8 mouse cellular contexts compared by ENCODE assay signal in genomic region chrX:94367248-94367647, GRCm38 (mm10). TPM values are rescaled to one million over a fixed set of nuclear protein-coding genes. Genes with fewer than 3 reads are reported as not detected.
DNase-seq lines count a peak whose midpoint lies in the region; ATAC-seq and TF ChIP-seq lines count a peak whose summit lies in the region.

No protein-coding gene starts in this region.

- peaks cover 19% of the 10 kb centered on the region for H3K79me3 ChIP-seq in C2C12 (ENCODE audit: low read depth)

- no peaks in the 10 kb centered on the region for H3K9me3 ChIP-seq in embryonic facial prominence, embryonic 13.5 days
- no peaks in the 10 kb centered on the region for H3K9me3 ChIP-seq in hindbrain, embryonic 13.5 days
- H3K9me3 ChIP-seq in liver, embryonic 15.5 days (replicated peaks): no peaks in the 10 kb centered on the region
- no peaks in the 10 kb centered on the region for H3K9me3 ChIP-seq in stomach, embryonic 15.5 days

- H3ac ChIP-seq in C2C12 (ENCODE audit: control insufficient read depth, insufficient read length, low read depth): peak overlapping the region; percentile 59

- peaks cover 5% of the 10 kb centered on the region for H3K27me3 ChIP-seq in C2C12 (ENCODE audit: control insufficient read depth, insufficient read depth, insufficient read length)
- H3K27me3 ChIP-seq in embryonic facial prominence, embryonic 13.5 days: peaks cover 74% of the 10 kb centered on the region
- peaks cover 74% of the 10 kb centered on the region for H3K27me3 ChIP-seq in hindbrain, embryonic 13.5 days
- peaks cover 47% of the 10 kb centered on the region for H3K27me3 ChIP-seq in liver, embryonic 15.5 days
- peaks cover 20% of the 10 kb centered on the region for H3K27me3 ChIP-seq in stomach, embryonic 15.5 days (replicated peaks)

- peaks cover 38% of the 10 kb centered on the region for H3K79me2 ChIP-seq in C2C12 (ENCODE audit: control insufficient read depth, insufficient read depth)

- peak; percentile 39; the same call in 1 of the 2 replicates for ATAC-seq in embryonic facial prominence, embryonic 13.5 days (ENCODE audit: insufficient number of reproducible peaks, insufficient read depth, low FRiP score, low TSS enrichment, low read depth)
- no peak; the same call in 1 of the 2 replicates for ATAC-seq in hindbrain, embryonic 13.5 days (ENCODE audit: low FRiP score)
- ATAC-seq in liver, embryonic 15.5 days (ENCODE audit: insufficient read depth): no peak
- ATAC-seq in stomach, embryonic 15.5 days (ENCODE audit: insufficient read depth, low FRiP score, low read depth): no peak

- H3K4me2 ChIP-seq in embryonic facial prominence, embryonic 13.5 days: peak overlapping the region; percentile 50
- H3K4me2 ChIP-seq in hindbrain, embryonic 13.5 days: peak overlapping the region; percentile 45
- H3K4me2 ChIP-seq in liver, embryonic 15.5 days: peak overlapping the region; percentile 67
- peak overlapping the region; percentile 42 for H3K4me2 ChIP-seq in stomach, embryonic 15.5 days

- peak; percentile 42 for DNase-seq in gastrocnemius, adult 18-20 months (ENCODE audit: low spot score)
- no peak for DNase-seq in gastrocnemius, postnatal 4 days (ENCODE audit: low spot score in 2 of 2)
- DNase-seq in layer of hippocampus, postnatal 25 days (ENCODE audit: extremely low spot score in 1 of 2, low spot score in 1 of 2): no peak

- no peaks in the 10 kb centered on the region for H3K36me3 ChIP-seq in C2C12 (ENCODE audit: control insufficient read depth, insufficient read depth)
- no peaks in the 10 kb centered on the region for H3K36me3 ChIP-seq in embryonic facial prominence, embryonic 13.5 days
- no peaks in the 10 kb centered on the region for H3K36me3 ChIP-seq in hindbrain, embryonic 13.5 days
- H3K36me3 ChIP-seq in liver, embryonic 15.5 days (replicated peaks): no peaks in the 10 kb centered on the region
- no peaks in the 10 kb centered on the region for H3K36me3 ChIP-seq in stomach, embryonic 15.5 days

- TF ChIP-seq CTCF in C2C12 (IDR thresholded peaks at IDR 0.05; ENCODE audit: control insufficient read depth, insufficient read depth, insufficient read length): no peak

- H3K4me3 ChIP-seq in C2C12 (ENCODE audit: insufficient read depth, poor library complexity, severe bottlenecking): peak overlapping the region; percentile 78
- peak overlapping the region; percentile 58 for H3K4me3 ChIP-seq in embryonic facial prominence, embryonic 13.5 days
- peak overlapping the region; percentile 57 for H3K4me3 ChIP-seq in hindbrain, embryonic 13.5 days
- H3K4me3 ChIP-seq in liver, embryonic 15.5 days (replicated peaks): peak overlapping the region; percentile 72
- H3K4me3 ChIP-seq in stomach, embryonic 15.5 days (replicated peaks): peak overlapping the region; percentile 54

- 27% methylated on average over 17 of the region's 17 CpGs for WGBS in embryonic facial prominence, embryonic 13.5 days
- WGBS in hindbrain, embryonic 13.5 days: 21% methylated on average over 17 of the region's 17 CpGs
- WGBS in liver, embryonic 15.5 days (ENCODE audit: insufficient replicate concordance): 15% methylated on average over 15 of the region's 17 CpGs
- WGBS in stomach, embryonic 15.5 days: 22% methylated on average over 16 of the region's 17 CpGs

- H3K4me1 ChIP-seq in embryonic facial prominence, embryonic 13.5 days: no peaks in the 10 kb centered on the region
- H3K4me1 ChIP-seq in hindbrain, embryonic 13.5 days (replicated peaks): peaks cover 7% of the 10 kb centered on the region; the same call in 1 of the 2 replicates
- H3K4me1 ChIP-seq in liver, embryonic 15.5 days (replicated peaks): peaks cover 16% of the 10 kb centered on the region
- no peaks in the 10 kb centered on the region for H3K4me1 ChIP-seq in stomach, embryonic 15.5 days

- peak overlapping the region; percentile 48; the same call in 1 of the 2 replicates for H3K27ac ChIP-seq in embryonic facial prominence, embryonic 13.5 days
- H3K27ac ChIP-seq in hindbrain, embryonic 13.5 days: peak overlapping the region; percentile 74
- peak overlapping the region; percentile 51; the same call in 1 of the 2 replicates for H3K27ac ChIP-seq in liver, embryonic 15.5 days (replicated peaks)
- peak overlapping the region; percentile 45 for H3K27ac ChIP-seq in stomach, embryonic 15.5 days

- peak overlapping the region; percentile 69 for H3K9ac ChIP-seq in embryonic facial prominence, embryonic 13.5 days
- H3K9ac ChIP-seq in hindbrain, embryonic 13.5 days: peak overlapping the region; percentile 71
- peak overlapping the region; percentile 67 for H3K9ac ChIP-seq in liver, embryonic 15.5 days
- H3K9ac ChIP-seq in stomach, embryonic 15.5 days: no peak overlapping the region

TF ChIP-seq in C2C12, 6 proteins besides CTCF, POLR2A, EP300 and RAD21:
- no peak for TF ChIP-seq FOSL1 (IDR thresholded peaks at IDR 0.05; ENCODE audit: insufficient read depth, low read length, poor library complexity, severe bottlenecking)
- TF ChIP-seq MAX (IDR thresholded peaks at IDR 0.05): no peak
- TF ChIP-seq USF1 (IDR thresholded peaks at IDR 0.05; ENCODE audit: low read depth): no peak
- TF ChIP-seq MYOG (IDR thresholded peaks at IDR 0.05; ENCODE audit: control insufficient read depth, extremely low read depth, insufficient read length): no peak
- TF ChIP-seq CEBPB (IDR thresholded peaks at IDR 0.05; ENCODE audit: low read depth): no peak
- no peak for TF ChIP-seq MYOD1 (IDR thresholded peaks at IDR 0.05; ENCODE audit: control insufficient read depth, insufficient read length, low read depth)

RNA-seq across cellular contexts. Expression of gene Apoo, which starts 0.3 kb away (rescaled TPM):
- 100 to 1,000 TPM; 163 to 189 TPM for total RNA-seq in gastrocnemius, adult 18-20 months (2021)
- total RNA-seq in gastrocnemius, postnatal 4 days (2021): 100 to 1,000 TPM in 1 of 2 experiments, 10 to 100 TPM in 1; 62.6 to 118 TPM
- polyA plus RNA-seq in C2C12 (2012; fragmentation: generic; extraction: Trizol): 37.6 TPM
- polyA plus RNA-seq in embryonic facial prominence, embryonic 13.5 days (2015; fragmentation: Nextera tagmentation; extraction: Ambion mirVana): 67.8 and 80.7 TPM in 2 replicates
- polyA plus RNA-seq in hindbrain, embryonic 13.5 days (2015; fragmentation: Nextera tagmentation; extraction: Ambion mirVana): 133 and 135 TPM in 2 replicates
- 38.8 and 47.8 TPM in 2 replicates for polyA plus RNA-seq in liver, embryonic 15.5 days (2015; fragmentation: Nextera tagmentation; extraction: Ambion mirVana)
- polyA plus RNA-seq in stomach, embryonic 15.5 days (2015; fragmentation: Nextera tagmentation; extraction: Ambion mirVana): 61.9 and 94.2 TPM in 2 replicates
- total RNA-seq in layer of hippocampus, postnatal 25 days (2021): 10 to 100 TPM; 68.3 to 71.4 TPM

RNA-seq across cellular contexts. Expression of gene Fam90a1b, which starts 0.7 kb away (rescaled TPM):
- total RNA-seq in gastrocnemius, adult 18-20 months (2021): not detected
- under 1 TPM in 1 of 2 experiments, not detected in 1; 0.10 TPM for total RNA-seq in gastrocnemius, postnatal 4 days (2021)
- polyA plus RNA-seq in C2C12 (2012; fragmentation: generic; extraction: Trizol): not detected
- 0.22 TPM in 1 of 2 replicates, not detected in the other for polyA plus RNA-seq in embryonic facial prominence, embryonic 13.5 days (2015; fragmentation: Nextera tagmentation; extraction: Ambion mirVana)
- 0.06 and 0.26 TPM in 2 replicates for polyA plus RNA-seq in hindbrain, embryonic 13.5 days (2015; fragmentation: Nextera tagmentation; extraction: Ambion mirVana)
- polyA plus RNA-seq in liver, embryonic 15.5 days (2015; fragmentation: Nextera tagmentation; extraction: Ambion mirVana): 0.07 TPM in 1 of 2 replicates, not detected in the other
- polyA plus RNA-seq in stomach, embryonic 15.5 days (2015; fragmentation: Nextera tagmentation; extraction: Ambion mirVana): 0.08 TPM in 1 of 2 replicates, not detected in the other
- under 1 TPM; 0.19 to 0.20 TPM for total RNA-seq in layer of hippocampus, postnatal 25 days (2021)
